Mouse (Mus musculus): ENCODE data around the gene Nmnat2. TPM values are rescaled to one million over a fixed set of nuclear protein-coding genes. Genes with fewer than 3 reads are reported as not detected.

The Nmnat2 gene
- total and polyA plus RNA-seq, 3 experiments = 1.3 to 2.8 TPM; not detected in 1

GRCm38 (mm10) chr1:152966686-152967085 is 11.9 kb downstream of the Nmnat2 start:
- H3K27me3 ChIP-seq (ENCODE audit: control insufficient read depth in 1 of 2, insufficient read depth in 2 of 2, low read length in 2 of 2) = peaks cover 0 to 2% of the 10 kb centered on the region in 2 experiments; a peak in 3 of 4 replicates

GRCm38 (mm10) chr1:152969081-152969480 is 14.3 kb downstream of the Nmnat2 start:
- Histone ChIP-seq H3K36me3 (ENCODE audit: control insufficient read depth in 1 of 2, insufficient read depth in 2 of 2, low read length in 2 of 2) (no peaks in the 10 kb centered on the region), H3K27me3 (ENCODE audit: control insufficient read depth in 1 of 2, insufficient read depth in 2 of 2, low read length in 2 of 2) (peaks cover 0 to 2% of the 10 kb centered on the region in 2 experiments; a peak in 2 of 4 replicates), H3K4me3 (ENCODE audit: control insufficient read depth in 1 of 2, insufficient read depth in 1 of 2, low read depth in 2 of 2, low read length in 2 of 2) (no peak overlapping the region), H3K79me2 (ENCODE audit: control insufficient read depth, insufficient read depth, low read length, poor library complexity) (no peaks in the 10 kb centered on the region), H3K27ac (ENCODE audit: control insufficient read depth, low read depth, low read length) (no peak overlapping the region), H3K4me1 (ENCODE audit: control insufficient read depth in 1 of 2, insufficient read depth in 2 of 2, low read length in 2 of 2) (no peaks in the 10 kb centered on the region), H3K9me3 (replicated peaks; ENCODE audit: insufficient read depth, low read length) (no peaks in the 10 kb centered on the region), H3K9ac (ENCODE audit: control insufficient read depth, low read depth, low read length, poor library complexity, severe bottlenecking) (no peak overlapping the region)
- no peak for TF ChIP-seq SMC3 (IDR thresholded peaks at IDR 0.05; ENCODE audit: low read depth, low read length)
- no peak for TF ChIP-seq POLR2A (IDR thresholded peaks at IDR 0.05; ENCODE audit: control insufficient read depth in 1 of 2, insufficient read depth in 1 of 2, low read depth in 1 of 2, low read length in 2 of 2, poor library complexity in 1 of 2)
- TF ChIP-seq EP300 (IDR thresholded peaks at IDR 0.05; ENCODE audit: low read depth in 1 of 2, low read length in 2 of 2) = no peak
- no peak for TF ChIP-seq RAD21 (IDR thresholded peaks at IDR 0.05; ENCODE audit: low read depth, low read length)
- no peak for TF ChIP-seq ZC3H11A (IDR thresholded peaks at IDR 0.05; ENCODE audit: low read depth, low read length)
- no peak for TF ChIP-seq MYB (IDR thresholded peaks at IDR 0.05; ENCODE audit: low read depth, low read length)
- no peak for TF ChIP-seq TAL1 (IDR thresholded peaks at IDR 0.05; ENCODE audit: low read length)
- no peak for TF ChIP-seq USF2 (IDR thresholded peaks at IDR 0.05; ENCODE audit: borderline replicate concordance in 1 of 2, insufficient read depth in 1 of 2, low read depth in 1 of 2, low read length in 2 of 2)
- no peak for TF ChIP-seq E2F4 (IDR thresholded peaks at IDR 0.05; ENCODE audit: borderline replicate concordance, low read depth, low read length)
- no peak for TF ChIP-seq ELF1 (IDR thresholded peaks at IDR 0.05; ENCODE audit: low read depth, low read length)
- no peak for TF ChIP-seq POLR2AphosphoS2 (IDR thresholded peaks at IDR 0.05; ENCODE audit: low read length)
- TF ChIP-seq NRF1 (IDR thresholded peaks at IDR 0.05; ENCODE audit: insufficient read depth, low read depth, low read length, poor library complexity, severe bottlenecking) = no peak
- no peak for TF ChIP-seq SIN3A (IDR thresholded peaks at IDR 0.05; ENCODE audit: low read length)
- no peak for TF ChIP-seq MAX (IDR thresholded peaks at IDR 0.05; ENCODE audit: low read length)
- no peak for TF ChIP-seq ETS1 (IDR thresholded peaks at IDR 0.05; ENCODE audit: low read depth, low read length)
- no peak for TF ChIP-seq TBP (IDR thresholded peaks at IDR 0.05; ENCODE audit: low read depth, low read length)
- no peak for DNase-seq (ENCODE audit: low read depth, low spot score)

More at GRCm38 (mm10) chr1:152966686-152967085, 11.9 kb downstream of the Nmnat2 start:
- Histone ChIP-seq H3K79me2 (ENCODE audit: control insufficient read depth, insufficient read depth, low read length, poor library complexity) (no peaks in the 10 kb centered on the region), H3K4me3 (ENCODE audit: control insufficient read depth in 1 of 2, insufficient read depth in 1 of 2, low read depth in 2 of 2, low read length in 2 of 2) (no peak overlapping the region), H3K9me3 (replicated peaks; ENCODE audit: insufficient read depth, low read length) (no peaks in the 10 kb centered on the region), H3K27ac (ENCODE audit: control insufficient read depth, low read depth, low read length) (no peak overlapping the region), H3K36me3 (ENCODE audit: control insufficient read depth in 1 of 2, insufficient read depth in 2 of 2, low read length in 2 of 2) (no peaks in the 10 kb centered on the region), H3K4me1 (ENCODE audit: control insufficient read depth in 1 of 2, insufficient read depth in 2 of 2, low read length in 2 of 2) (no peaks in the 10 kb centered on the region), H3K9ac (ENCODE audit: control insufficient read depth, low read depth, low read length, poor library complexity, severe bottlenecking) (no peak overlapping the region)
- DNase-seq (ENCODE audit: low read depth, low spot score) = no peak
- no peak for TF ChIP-seq ZNF384 (IDR thresholded peaks at IDR 0.05; ENCODE audit: low read depth, low read length)
- no peak for TF ChIP-seq ZKSCAN1 (IDR thresholded peaks at IDR 0.05; ENCODE audit: low read depth, low read length)
- no peak for TF ChIP-seq TCF12 (IDR thresholded peaks at IDR 0.05; ENCODE audit: low read depth, low read length)
- TF ChIP-seq POLR2A (IDR thresholded peaks at IDR 0.05; ENCODE audit: control insufficient read depth in 1 of 2, insufficient read depth in 1 of 2, low read depth in 1 of 2, low read length in 2 of 2, poor library complexity in 1 of 2) = no peak
- no peak for TF ChIP-seq POLR2AphosphoS2 (IDR thresholded peaks at IDR 0.05; ENCODE audit: low read length)
- no peak for TF ChIP-seq TBP (IDR thresholded peaks at IDR 0.05; ENCODE audit: low read depth, low read length)
- TF ChIP-seq MAZ (IDR thresholded peaks at IDR 0.05; ENCODE audit: low read depth, low read length) = no peak
- TF ChIP-seq NELFE (IDR thresholded peaks at IDR 0.05; ENCODE audit: low read depth, low read length) = no peak
- TF ChIP-seq CHD2 (IDR thresholded peaks at IDR 0.05; ENCODE audit: low read length) = no peak
- TF ChIP-seq ELF1 (IDR thresholded peaks at IDR 0.05; ENCODE audit: low read depth, low read length) = no peak
- TF ChIP-seq SMC3 (IDR thresholded peaks at IDR 0.05; ENCODE audit: low read depth, low read length) = no peak
- no peak for TF ChIP-seq RAD21 (IDR thresholded peaks at IDR 0.05; ENCODE audit: low read depth, low read length)
- TF ChIP-seq MYB (IDR thresholded peaks at IDR 0.05; ENCODE audit: low read depth, low read length) = no peak
- no peak for TF ChIP-seq MEF2A (IDR thresholded peaks at IDR 0.05; ENCODE audit: extremely low read depth, insufficient replicate concordance, low read depth, low read length, poor library complexity, severe bottlenecking)
- no peak for TF ChIP-seq ZMIZ1 (IDR thresholded peaks at IDR 0.05; ENCODE audit: low read depth, low read length)

Measured in MEL (cell line).